Mouse (Mus musculus) lung, postnatal 0 days (tissue): ENCODE results near the gene Nr5a2. TPM values are rescaled to one million over a fixed set of nuclear protein-coding genes. Genes with fewer than 3 reads are reported as not detected.
"Not testable (repeated sequence)": the region's sequence is repeated elsewhere in the genome, so short reads cannot be mapped to it uniquely, and the experiment has no call there.

ENCODE experiments used
- ATAC-seq: fragments of 200-750 bp; cut with Nextera tagmentation; 2 replicates; pipeline ENCODE4 v1.8.0; 2017; ENCODE audit warnings: moderate library complexity
- DNase-seq: peaks from one replicate; pipeline ENCODE4 v3.0.0-alpha.2; 2016; ENCODE audit warnings: low spot score
- H3K27ac ChIP-seq: fragments of 300-500 bp; sonication (generic); 2 replicates; pipeline ENCODE4 v1.5.1; 2014; ENCODE audit warnings: antibody characterized with exemption, mild to moderate bottlenecking, low read length, mixed read lengths
- H3K27me3 ChIP-seq: fragments of 300-500 bp; sonication (generic); replicated peaks from 2 replicates; pipeline ENCODE4 v1.6.1; 2014; ENCODE audit warnings: low read length, mixed read lengths; ENCODE audit not compliant: insufficient read depth
- H3K36me3 ChIP-seq: fragments of 300-500 bp; sonication (generic); 2 replicates; pipeline ENCODE4 v1.6.1; 2014; ENCODE audit warnings: low read length, mixed read lengths; ENCODE audit not compliant: insufficient read depth
- H3K4me1 ChIP-seq: fragments of 300-500 bp; sonication (generic); 2 replicates; pipeline ENCODE4 v1.6.1; 2014; ENCODE audit warnings: antibody characterized with exemption, low read depth, low read length, mixed read lengths; ENCODE audit not compliant: insufficient read depth
- H3K4me2 ChIP-seq: fragments of 300-500 bp; sonication (generic); replicated peaks from 2 replicates; pipeline ENCODE4 v1.6.1; 2014; ENCODE audit warnings: low read depth, mild to moderate bottlenecking, low read length, moderate library complexity, mixed read lengths
- H3K4me3 ChIP-seq: fragments of 300-500 bp; sonication (generic); 2 replicates; pipeline ENCODE4 v1.5.1; 2014; ENCODE audit warnings: low read depth, low read length
- H3K9ac ChIP-seq: fragments of 300-500 bp; sonication (generic); replicated peaks from 2 replicates; pipeline ENCODE4 v1.6.1; 2014; ENCODE audit warnings: low read depth, mild to moderate bottlenecking
- H3K9me3 ChIP-seq: fragments of 300-500 bp; sonication (generic); 2 replicates; pipeline ENCODE4 v1.6.1; 2016; ENCODE audit warnings: low read length, mixed read lengths
- CTCF ChIP-seq: IDR thresholded peaks from 2 replicates; pipeline ENCODE4 v1.5.1; 2016; ENCODE audit warnings: antibody characterized with exemption, mild to moderate bottlenecking
- EP300 ChIP-seq: IDR thresholded peaks from 2 replicates; pipeline ENCODE4 v1.6.1; 2016; ENCODE audit warnings: antibody characterized with exemption, mild to moderate bottlenecking, control low read depth
- WGBS: fragments of 180-500 bp; shearing (Covaris S2); extraction: QIAGEN DNeasy Blood & Tissue Kit; methylation state at CpG from one replicate; pipeline ENCODE4 v1.1.7; 2014; 5-methylcytosine and 5-hydroxymethylcytosine counted together
- polyA plus RNA-seq: library from polyadenylated mRNA; unstranded; fragments of >200 nt; fragmentation: Nextera tagmentation; extraction: Ambion mirVana; gene quantifications from 2 replicates; pipeline ENCODE4 v1.2.1, GENCODE M21; 2015

Nr5a2 gene
- polyA plus RNA-seq, 1 experiment from 2014 or later, result 0.54 TPM

GRCm38 (mm10) chr1:136830992-136831391 lies 129.3 kb downstream of the Nr5a2 start:
- Histone ChIP-seq H3K4me3 (no peak overlapping the region), H3K9me3 (no peaks in the 10 kb centered on the region), H3K4me2 (no peak overlapping the region), H3K9ac (no peak overlapping the region), H3K27me3 (no peaks in the 10 kb centered on the region), H3K27ac (no peak overlapping the region), H3K36me3 (no peaks in the 10 kb centered on the region), H3K4me1 (no peaks in the 10 kb centered on the region)
- DNase-seq (no peak), ATAC-seq (no peak)
- no peak for TF ChIP-seq CTCF
- no peak for TF ChIP-seq EP300
- WGBS, result 75% methylated on average over 6 of the region's 6 CpGs

- Histone ChIP-seq H3K4me1 (no peaks in the 10 kb centered on the region), H3K4me3 (no peak overlapping the region), H3K9ac (no peak overlapping the region), H3K4me2 (no peak overlapping the region), H3K27me3 (no peaks in the 10 kb centered on the region), H3K9me3 (no peaks in the 10 kb centered on the region), H3K27ac (no peak overlapping the region), H3K36me3 (no peaks in the 10 kb centered on the region)
- DNase-seq (no peak), ATAC-seq (no peak)
- 96% methylated on average over 3 of the region's 3 CpGs for WGBS
- no peak for TF ChIP-seq EP300
- TF ChIP-seq CTCF, result no peak
Observed at GRCm38 (mm10) chr1:136829931-136830330, 130.3 kb downstream of the Nr5a2 start.

GRCm38 (mm10) chr1:136823897-136824296 lies 136.4 kb downstream of the Nr5a2 start:
- no peak overlapping the region for H3K4me2 ChIP-seq
- H3K9me3 ChIP-seq, result no peaks in the 10 kb centered on the region
- no peaks in the 10 kb centered on the region for H3K36me3 ChIP-seq
- H3K4me3 ChIP-seq, result no peak overlapping the region
- no peak overlapping the region for H3K9ac ChIP-seq
- H3K27me3 ChIP-seq, result no peaks in the 10 kb centered on the region
- DNase-seq (no peak), ATAC-seq (no peak)
- no peak overlapping the region for H3K27ac ChIP-seq
- no peaks in the 10 kb centered on the region; the same call in 1 of the 2 replicates for H3K4me1 ChIP-seq
- TF ChIP-seq CTCF (no peak), EP300 (no peak)
- 65% methylated on average over 4 of the region's 4 CpGs for WGBS

DNA sequence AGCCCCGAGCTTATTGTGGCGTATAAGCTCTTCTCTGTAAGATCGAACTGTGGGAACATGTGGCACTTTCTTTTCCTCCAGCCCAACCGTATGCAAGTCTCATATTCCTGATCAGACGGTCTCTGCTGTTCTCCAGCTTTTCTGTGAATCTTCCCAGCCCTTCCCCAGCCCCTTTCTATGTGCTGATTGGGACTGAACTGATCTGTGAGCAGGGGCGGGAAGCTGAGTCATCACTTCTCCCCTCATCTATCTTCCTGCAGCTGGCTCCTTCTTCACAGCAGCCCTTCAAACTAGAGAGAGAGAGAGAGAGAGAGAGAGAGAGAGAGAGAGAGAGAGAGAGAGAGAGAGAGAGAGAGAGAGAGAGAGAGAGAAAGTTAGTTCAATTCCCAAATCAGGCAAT lies 159.6 kb downstream of the Nr5a2 start:
- 52% methylated on average over 6 of the region's 6 CpGs for WGBS

DNA sequence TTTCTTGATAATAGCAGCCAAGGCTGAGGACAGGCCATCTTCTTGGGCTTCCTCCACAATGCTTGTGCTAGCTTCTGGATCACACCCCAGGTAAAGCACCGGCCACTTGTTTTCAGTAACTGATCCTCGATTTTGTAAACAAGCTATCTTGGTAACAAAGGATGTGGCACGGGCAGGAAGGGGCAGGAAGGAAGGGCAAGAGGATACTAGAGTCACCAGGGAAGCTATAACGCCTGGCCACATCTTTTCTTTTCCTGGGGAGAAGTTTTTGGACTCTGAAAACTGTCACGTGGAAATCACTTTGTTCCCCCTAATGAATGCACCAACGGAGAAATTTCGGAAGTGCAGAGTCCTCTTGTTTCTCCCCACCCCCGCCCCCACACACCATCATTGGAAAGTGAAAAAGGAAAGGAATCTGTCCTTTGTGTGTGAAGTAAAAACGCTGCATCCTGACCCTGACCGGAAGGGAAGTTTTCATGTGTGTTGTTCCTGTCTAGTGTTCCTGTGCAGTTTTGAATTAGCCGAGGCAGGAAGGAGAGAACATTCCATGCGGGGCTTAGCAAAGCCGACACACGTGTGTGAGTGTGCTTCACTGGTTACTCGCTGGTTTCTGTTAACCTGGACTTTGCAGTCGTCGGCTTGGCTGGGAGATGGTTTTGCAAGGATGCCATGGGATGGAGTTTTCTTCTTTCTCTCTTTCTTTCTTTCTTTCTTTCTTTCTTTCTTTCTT lies 163.7 kb downstream of the Nr5a2 start:
- H3K27me3 ChIP-seq, result no peaks in the 10 kb centered on the region
- H3K27ac ChIP-seq, result no peak overlapping the region
- no peaks in the 10 kb centered on the region for H3K4me1 ChIP-seq
- peak overlapping the region; percentile 27; the same call in 1 of the 2 replicates for H3K4me2 ChIP-seq
- DNase-seq (peak; percentile 36), ATAC-seq (peak; percentile 46)
- no peaks in the 10 kb centered on the region for H3K36me3 ChIP-seq
- TF ChIP-seq EP300 (peak; percentile 44), CTCF (no peak)
- no peaks in the 10 kb centered on the region for H3K9me3 ChIP-seq
- WGBS, result 26% methylated on average over 17 of the region's 17 CpGs
- no peak overlapping the region for H3K4me3 ChIP-seq
- H3K9ac ChIP-seq, result no peak overlapping the region

More for the DNA sequence above, 159.6 kb downstream of the Nr5a2 start:
- Histone ChIP-seq H3K4me3 (no peak overlapping the region), H3K36me3 (no peaks in the 10 kb centered on the region), H3K27me3 (no peaks in the 10 kb centered on the region), H3K9ac (no peak overlapping the region), H3K4me2 (no peak overlapping the region), H3K27ac (no peak overlapping the region), H3K4me1 (no peaks in the 10 kb centered on the region), H3K9me3 (no peaks in the 10 kb centered on the region)
- no peak for DNase-seq
- no peak for ATAC-seq
- TF ChIP-seq EP300, result no peak
- no peak for TF ChIP-seq CTCF

- H3K4me1 ChIP-seq, H3K9me3 ChIP-seq, H3K4me3 ChIP-seq, ATAC-seq, H3K36me3 ChIP-seq, H3K27me3 ChIP-seq, H3K4me2 ChIP-seq, H3K9ac ChIP-seq, H3K27ac ChIP-seq, DNase-seq: not testable (repeated sequence)
- 90% methylated on average over 12 of the region's 12 CpGs for WGBS
Observed at GRCm38 (mm10) chr1:136792957-136793883, 167.0 kb downstream of the Nr5a2 start.
